Mouse (Mus musculus) spleen, postnatal 0 days (tissue): ENCODE data around the gene Rnaset2b. TPM values are rescaled to one million over a fixed set of nuclear protein-coding genes. Genes with fewer than 3 reads are reported as not detected.

Source experiments
- polyA plus RNA-seq: library from polyadenylated mRNA; unstranded; fragments of >200 nt; fragmentation: Nextera tagmentation; extraction: Ambion mirVana; gene quantifications from 2 replicates; pipeline ENCODE4 v1.2.1, GENCODE M21; 2015

Gene Rnaset2b
- polyA plus RNA-seq: 141 and 187 TPM in 2 replicates

DNA sequence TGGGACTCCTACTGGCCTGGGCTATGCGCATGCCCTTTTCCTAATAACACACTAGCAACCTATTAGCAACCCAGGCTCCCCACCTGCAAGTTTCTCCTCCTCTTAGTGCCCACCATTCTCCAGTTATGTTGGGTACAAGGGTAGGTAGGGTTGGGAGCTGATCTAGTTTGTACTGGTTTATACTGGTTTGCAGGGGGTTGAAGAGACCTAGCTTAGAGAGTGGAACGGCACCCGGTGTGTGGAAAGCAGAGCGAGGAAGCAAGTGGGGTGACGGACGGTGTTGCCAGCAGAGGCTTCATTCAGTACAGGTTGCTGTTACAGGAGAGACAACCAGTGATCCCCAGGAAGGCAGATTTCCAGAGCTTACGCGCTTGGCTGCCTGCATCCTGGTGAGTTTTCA is at the start of gene Rnaset2b:
TSS of gene Rnaset2b (plus strand) at position 301 of the 400 bp plus-strand sequence.

GRCm38 (mm10) chr17:6947984-6948768 is 22.3 kb upstream of the Rnaset2b start, which contains the start of gene Rsph3b:
TSS of gene Rsph3b (minus strand) at chr17:6948682.

GRCm38 (mm10) chr17:6960776-6961175 is 9.7 kb upstream of the Rnaset2b start, which contains the start of gene Tagap1:
TSS of gene Tagap1 (minus strand) at chr17:6961156.

GRCm38 (mm10) chr17:6978287-6979248 is 8.1 kb downstream of the Rnaset2b start, which contains the start of gene Gm49721:
TSS of gene Gm49721 (plus strand) at chr17:6978904.

GRCm38 (mm10) chr17:7025257-7025656 is 54.8 kb downstream of the Rnaset2b start, which contains the start of gene Gm1604a:
TSS of gene Gm1604a (plus strand) at chr17:7025568.

Other genes with a start within 250 kb of the Rnaset2b start
- 92.1 and 98.9 TPM in 2 replicates for gene Ezr, start 187.8 kb upstream of the Rnaset2b start, polyA plus RNA-seq
- 16.0 and 17.3 TPM in 2 replicates for gene Rsph3b, start 22.0 kb upstream of the Rnaset2b start, polyA plus RNA-seq
- 15.1 and 19.3 TPM in 2 replicates for gene Tagap1, start 9.5 kb upstream of the Rnaset2b start, polyA plus RNA-seq
- gene Gm49721, start 8.3 kb downstream of the Rnaset2b start, polyA plus RNA-seq: 0.16 and 0.27 TPM in 2 replicates
- gene Gm1604a, start 54.9 kb downstream of the Rnaset2b start, polyA plus RNA-seq: 0.83 and 0.91 TPM in 2 replicates
- 2.7 and 3.6 TPM in 2 replicates for gene Rps6ka2, start 199.5 kb downstream of the Rnaset2b start, polyA plus RNA-seq